Mouse (Mus musculus): Measurements from ENCODE around the gene Cant1.

DNA sequence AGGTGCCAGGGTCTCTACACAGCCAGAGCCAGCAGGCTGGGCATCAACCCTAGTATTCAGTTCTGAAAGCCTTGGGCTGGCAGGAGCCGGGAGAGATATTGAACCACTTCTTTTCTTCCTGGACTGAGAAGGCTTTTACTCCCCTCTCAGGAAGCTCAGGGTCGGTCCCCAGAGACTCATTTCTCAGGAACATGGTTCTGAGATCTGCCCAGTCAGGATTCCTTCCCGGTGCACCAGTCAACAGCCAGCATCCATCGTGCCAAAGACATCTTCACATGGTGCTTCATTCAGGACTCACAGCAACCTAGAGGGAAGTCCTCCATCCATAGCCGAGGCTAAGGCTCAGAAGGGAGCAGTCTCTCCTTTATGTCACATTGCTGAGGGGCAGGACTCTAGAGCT is 44.4 kb downstream of the Cant1 start:
- TF ChIP-seq CTCF (conservative IDR thresholded peaks at IDR 0.05; ENCODE audit: low read length) (no peak), NANOG (IDR thresholded peaks at IDR 0.05; ENCODE audit: borderline replicate concordance, low read length) (no peak), POU5F1 (IDR thresholded peaks at IDR 0.05; ENCODE audit: borderline replicate concordance, low read length) (no peak)
